Mouse (Mus musculus) hindbrain, postnatal 0 days (tissue): ENCODE data around the gene Cop1. TPM values are rescaled to one million over a fixed set of nuclear protein-coding genes. Genes with fewer than 3 reads are reported as not detected.
A peak's percentile ranks its signal among the peaks of the same experiment; 100 is the strongest.

Experiments
- ATAC-seq: fragments of 200-750 bp; cut with Nextera tagmentation; 2 replicates; pipeline ENCODE4 v1.8.0; 2017; ENCODE audit warnings: mild to moderate bottlenecking, moderate TSS enrichment, moderate library complexity
- DNase-seq: peaks from one replicate; pipeline ENCODE4 v3.0.0-alpha.2; 2015; ENCODE audit warnings: low spot score
- H3K27ac ChIP-seq: fragments of 300-500 bp; sonication (generic); 2 replicates; pipeline ENCODE4 v1.5.1; 2014; ENCODE audit warnings: mild to moderate bottlenecking
- H3K27me3 ChIP-seq: fragments of 300-500 bp; sonication (generic); 2 replicates; pipeline ENCODE4 v1.6.1; 2014; ENCODE audit warnings: low read length, mixed read lengths; ENCODE audit not compliant: insufficient read depth
- H3K36me3 ChIP-seq: fragments of 300-500 bp; sonication (generic); 2 replicates; pipeline ENCODE4 v1.6.1; 2014; ENCODE audit warnings: low read length, mixed read lengths; ENCODE audit not compliant: insufficient read depth
- H3K4me1 ChIP-seq: fragments of 300-500 bp; sonication (generic); 2 replicates; pipeline ENCODE4 v1.6.1; 2014; ENCODE audit warnings: antibody characterized with exemption, low read length, mixed read lengths; ENCODE audit not compliant: insufficient read depth
- H3K4me2 ChIP-seq: fragments of 300-500 bp; sonication (generic); 2 replicates; pipeline ENCODE4 v1.6.1; 2014; ENCODE audit warnings: low read depth, mild to moderate bottlenecking, low read length, moderate library complexity, mixed read lengths
- H3K4me3 ChIP-seq: fragments of 300-500 bp; sonication (generic); 2 replicates; pipeline ENCODE4 v1.5.1; 2014; ENCODE audit warnings: low read length
- H3K9ac ChIP-seq: fragments of 300-500 bp; sonication (generic); replicated peaks from 2 replicates; pipeline ENCODE4 v1.6.1; 2014; ENCODE audit warnings: mild to moderate bottlenecking, low read length, moderate library complexity, mixed read lengths
- H3K9me3 ChIP-seq: fragments of 300-500 bp; sonication (generic); 2 replicates; pipeline ENCODE4 v1.6.1; 2016; ENCODE audit warnings: low read length, mixed read lengths
- CTCF ChIP-seq: IDR thresholded peaks from 2 replicates; pipeline ENCODE4 v1.5.1; 2016; ENCODE audit warnings: antibody characterized with exemption, control low read depth, low read depth
- WGBS: fragments of 180-500 bp; shearing (Covaris S2); extraction: QIAGEN DNeasy Blood & Tissue Kit; methylation state at CpG from one replicate; pipeline ENCODE4 v1.1.7; 2014; 5-methylcytosine and 5-hydroxymethylcytosine counted together
- microRNA-seq, 2 experiments: library from miRNA; unstranded; fragments of <30 nt; microRNA quantifications; one replicate each; pipeline ENCODE4; 2016
- polyA plus RNA-seq: library from polyadenylated mRNA; unstranded; fragments of >200 nt; fragmentation: Nextera tagmentation; extraction: Ambion mirVana; gene quantifications from 2 replicates; pipeline ENCODE4 v1.2.1, GENCODE M21; 2015
- total RNA-seq: library from RNA; depleted of rRNA; stranded (reverse); fragments of >200 nt; gene quantifications from 2 replicates; pipeline ENCODE4 v1.2.3, GENCODE M21; 2014

Cop1 gene
- total and polyA plus RNA-seq, 2 experiments from 2014 or later, result 71.0 to 101 TPM

DNA sequence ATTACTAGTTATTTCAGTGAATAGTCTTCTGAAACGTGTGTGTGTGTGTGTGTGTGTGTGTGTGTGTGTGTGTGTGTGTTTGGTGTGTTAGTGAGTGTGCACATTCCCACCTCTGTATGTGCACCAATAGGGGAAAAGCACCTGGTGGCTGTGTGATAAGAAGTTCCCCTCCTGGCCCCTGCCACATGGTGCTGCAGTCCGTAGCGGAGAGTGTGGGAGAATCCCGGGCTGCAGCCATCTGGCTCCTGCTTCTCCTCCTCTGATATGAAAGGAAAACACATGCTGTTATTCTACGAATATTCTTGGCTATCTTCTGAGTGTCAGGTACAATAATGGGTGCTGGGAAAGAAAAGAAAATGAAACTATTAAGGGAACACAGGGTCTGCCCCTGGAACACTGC, 154.3 kb downstream of the Cop1 start:
- no peaks in the 10 kb centered on the region for H3K9me3 ChIP-seq
- no peak overlapping the region for H3K4me2 ChIP-seq
- H3K27me3 ChIP-seq, result no peaks in the 10 kb centered on the region
- TF ChIP-seq CTCF, result no peak
- DNase-seq (no peak), ATAC-seq (no peak)
- 54% methylated on average over 5 of the region's 5 CpGs for WGBS
- H3K9ac ChIP-seq, result no peak overlapping the region
- no peak overlapping the region for H3K27ac ChIP-seq
- H3K4me1 ChIP-seq, result no peaks in the 10 kb centered on the region
- H3K36me3 ChIP-seq, result no peaks in the 10 kb centered on the region
- H3K4me3 ChIP-seq, result no peak overlapping the region

DNA sequence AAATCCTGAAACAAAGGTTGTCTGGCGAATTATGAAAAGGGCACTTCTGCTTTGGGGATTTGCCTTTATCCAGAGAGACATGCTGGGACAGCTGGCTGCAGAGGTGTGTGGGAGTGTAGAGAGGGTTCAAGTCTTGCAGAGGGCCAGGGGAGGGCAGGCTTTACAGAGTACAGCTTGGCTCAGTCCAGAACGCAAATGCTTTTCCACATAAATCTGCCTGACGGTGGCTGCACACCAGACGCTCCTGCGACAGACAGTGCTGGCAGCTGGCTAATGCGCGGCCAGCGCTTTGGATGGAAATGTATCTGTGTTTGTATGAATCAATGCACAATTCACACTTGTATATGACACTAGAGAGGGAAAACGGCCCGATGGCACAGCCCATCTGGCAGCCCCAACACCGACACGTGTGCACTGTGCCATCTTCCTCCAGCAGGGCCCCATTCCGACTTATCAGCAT, 156.5 kb downstream of the Cop1 start:
- Histone ChIP-seq H3K4me3 (no peak overlapping the region), H3K4me1 (no peaks in the 10 kb centered on the region), H3K36me3 (no peaks in the 10 kb centered on the region), H3K9me3 (no peaks in the 10 kb centered on the region), H3K27me3 (no peaks in the 10 kb centered on the region), H3K27ac (0 out of 2 replicates have a peak overlapping the region, but pooled peaks have one; percentile 11), H3K9ac (no peak overlapping the region), H3K4me2 (no peak overlapping the region)
- TF ChIP-seq CTCF, result peak; percentile 20; the same call in 1 of the 2 replicates
- DNase-seq (peak; percentile 70), ATAC-seq (peak; percentile 83)
- WGBS, result 57% methylated on average over 13 of the region's 13 CpGs

- Histone ChIP-seq H3K4me2 (no peak overlapping the region), H3K27me3 (no peaks in the 10 kb centered on the region), H3K36me3 (no peaks in the 10 kb centered on the region), H3K4me3 (no peak overlapping the region), H3K4me1 (no peaks in the 10 kb centered on the region), H3K27ac (no peak overlapping the region), H3K9me3 (no peaks in the 10 kb centered on the region), H3K9ac (no peak overlapping the region)
- TF ChIP-seq CTCF, result peak; percentile 82
- WGBS, result 32% methylated on average over 14 of the region's 14 CpGs
- DNase-seq (peak; percentile 81), ATAC-seq (peak; percentile 34; the same call in 1 of the 2 replicates)
These were observed 157.9 kb downstream of the Cop1 start for GRCm38 (mm10) chr1:159390049-159390448.

GRCm38 (mm10) chr1:159392667-159393066, 160.5 kb downstream of the Cop1 start:
- TF ChIP-seq CTCF, result no peak
- H3K9me3 ChIP-seq, result no peaks in the 10 kb centered on the region
- H3K4me3 ChIP-seq, result no peak overlapping the region
- no peaks in the 10 kb centered on the region for H3K36me3 ChIP-seq
- 52% methylated on average over 8 of the region's 8 CpGs for WGBS
- no peaks in the 10 kb centered on the region for H3K4me1 ChIP-seq
- no peak overlapping the region for H3K9ac ChIP-seq
- H3K27ac ChIP-seq, result no peak overlapping the region
- DNase-seq (no peak), ATAC-seq (no peak)
- H3K27me3 ChIP-seq, result no peaks in the 10 kb centered on the region
- H3K4me2 ChIP-seq, result no peak overlapping the region

GRCm38 (mm10) chr1:159393070-159393699, 161.1 kb downstream of the Cop1 start:
- no peak for ATAC-seq
- H3K9ac ChIP-seq, result no peak overlapping the region
- DNase-seq, result no peak
- H3K9me3 ChIP-seq, result no peaks in the 10 kb centered on the region
- H3K27me3 ChIP-seq, result no peaks in the 10 kb centered on the region
- TF ChIP-seq CTCF, result no peak
- H3K4me2 ChIP-seq, result no peak overlapping the region
- no peaks in the 10 kb centered on the region for H3K36me3 ChIP-seq
- H3K27ac ChIP-seq, result no peak overlapping the region
- H3K4me3 ChIP-seq, result no peak overlapping the region
- no peaks in the 10 kb centered on the region for H3K4me1 ChIP-seq
- WGBS, result 24% methylated on average over 6 of the region's 6 CpGs

GRCm38 (mm10) chr1:159393931-159394330, 161.8 kb downstream of the Cop1 start:
- no peaks in the 10 kb centered on the region for H3K27me3 ChIP-seq
- no peaks in the 10 kb centered on the region for H3K4me1 ChIP-seq
- H3K27ac ChIP-seq, result no peak overlapping the region
- no peak overlapping the region for H3K4me2 ChIP-seq
- no peaks in the 10 kb centered on the region for H3K9me3 ChIP-seq
- ATAC-seq (no peak), DNase-seq (no peak)
- H3K4me3 ChIP-seq, result no peak overlapping the region
- no peak for TF ChIP-seq CTCF
- 63% methylated on average over 1 of the region's 1 CpGs for WGBS
- H3K9ac ChIP-seq, result no peak overlapping the region
- no peaks in the 10 kb centered on the region for H3K36me3 ChIP-seq

GRCm38 (mm10) chr1:159396515-159396914, 164.4 kb downstream of the Cop1 start:
- WGBS, result 5% methylated on average over 9 of the region's 9 CpGs
- Histone ChIP-seq H3K27me3 (no peaks in the 10 kb centered on the region), H3K9ac (no peak overlapping the region), H3K4me1 (no peaks in the 10 kb centered on the region), H3K4me2 (peak overlapping the region; percentile 49), H3K36me3 (no peaks in the 10 kb centered on the region), H3K9me3 (no peaks in the 10 kb centered on the region), H3K27ac (no peak overlapping the region), H3K4me3 (no peak overlapping the region)
- ATAC-seq (peak; percentile 64), DNase-seq (peak; percentile 80)
- peak; percentile 88 for TF ChIP-seq CTCF

Small RNAs within 50 kb of the gene (microRNA-seq; reads per million reads assigned to microRNA genes)
- 122 to 131 reads per million in 2 experiments for gene Mir1843b
